Mouse (Mus musculus) midbrain, postnatal 0 days (tissue): ENCODE results near the gene Adad2. TPM values are rescaled to one million over a fixed set of nuclear protein-coding genes. Genes with fewer than 3 reads are reported as not detected.
A peak's percentile ranks its signal among the peaks of the same experiment; 100 is the strongest.

ENCODE experiments used
- ATAC-seq: fragments of 200-750 bp; cut with Nextera tagmentation; 2 replicates; pipeline ENCODE4 v1.8.0; 2017; ENCODE audit warnings: moderate number of reproducible peaks, mild to moderate bottlenecking, moderate TSS enrichment, moderate library complexity; ENCODE audit not compliant: low FRiP score
- DNase-seq: peaks from one replicate; pipeline ENCODE4 v3.0.0-alpha.2; 2015; ENCODE audit warnings: low spot score
- H3K27ac ChIP-seq: fragments of 300-500 bp; sonication (generic); 2 replicates; pipeline ENCODE4 v1.5.1; 2014; ENCODE audit warnings: low read depth, mild to moderate bottlenecking, low read length, mixed read lengths
- H3K27me3 ChIP-seq: fragments of 300-500 bp; sonication (generic); 2 replicates; pipeline ENCODE4 v1.6.1; 2014; ENCODE audit warnings: low read length, control low read depth, mixed read lengths; ENCODE audit not compliant: insufficient read depth
- H3K36me3 ChIP-seq: fragments of 300-500 bp; sonication (generic); 2 replicates; pipeline ENCODE4 v1.6.1; 2014; ENCODE audit warnings: low read length, control low read depth, mixed read lengths; ENCODE audit not compliant: insufficient read depth
- H3K4me1 ChIP-seq: fragments of 300-500 bp; sonication (generic); 2 replicates; pipeline ENCODE4 v1.6.1; 2014; ENCODE audit warnings: mild to moderate bottlenecking, control low read depth, antibody characterized with exemption, low read length, mixed read lengths; ENCODE audit not compliant: insufficient read depth
- H3K4me2 ChIP-seq: fragments of 300-500 bp; sonication (generic); 2 replicates; pipeline ENCODE4 v1.6.1; 2014; ENCODE audit warnings: low read depth, mild to moderate bottlenecking, low read length, mixed read lengths; ENCODE audit not compliant: poor library complexity, severe bottlenecking
- H3K4me3 ChIP-seq: fragments of 300-500 bp; sonication (generic); 2 replicates; pipeline ENCODE4 v1.5.1; 2014; ENCODE audit warnings: low read depth, mild to moderate bottlenecking, low read length, moderate library complexity
- H3K9ac ChIP-seq: fragments of 300-500 bp; sonication (generic); replicated peaks from 2 replicates; pipeline ENCODE4 v1.6.1; 2014; ENCODE audit warnings: mild to moderate bottlenecking, low read length, moderate library complexity, mixed read lengths; ENCODE audit not compliant: poor library complexity, severe bottlenecking
- H3K9me3 ChIP-seq: fragments of 300-500 bp; sonication (generic); 2 replicates; pipeline ENCODE4 v1.6.1; 2016; ENCODE audit warnings: low read length, control low read depth
- CTCF ChIP-seq: IDR thresholded peaks from 2 replicates; pipeline ENCODE4 v1.5.1; 2016; ENCODE audit warnings: antibody characterized with exemption, mild to moderate bottlenecking
- WGBS: fragments of 180-500 bp; shearing (Covaris S2); extraction: QIAGEN DNeasy Blood & Tissue Kit; methylation state at CpG from one replicate; pipeline ENCODE4 v1.1.7; 2014; 5-methylcytosine and 5-hydroxymethylcytosine counted together
- polyA plus RNA-seq: library from polyadenylated mRNA; unstranded; fragments of >200 nt; fragmentation: Nextera tagmentation; extraction: Ambion mirVana; gene quantifications from 2 replicates; pipeline ENCODE4 v1.2.1, GENCODE M21; 2015
- total RNA-seq: library from RNA; depleted of rRNA; stranded (reverse); fragments of >200 nt; gene quantifications from 2 replicates; pipeline ENCODE4 v1.2.3, GENCODE M21; 2014

Adad2 gene
- total and polyA plus RNA-seq, 2 experiments from 2014 or later = 0.23 to 0.33 TPM

- Histone ChIP-seq H3K9ac (peak overlapping the region; percentile 74; the same call in 1 of the 2 replicates), H3K4me3 (peak overlapping the region; percentile 64; the same call in 1 of the 2 replicates), H3K4me1 (peaks cover 10% of the 10 kb centered on the region), H3K4me2 (peak overlapping the region; percentile 87), H3K9me3 (no peaks in the 10 kb centered on the region), H3K27ac (no peak overlapping the region), H3K36me3 (peaks cover 38% of the 10 kb centered on the region), H3K27me3 (no peaks in the 10 kb centered on the region)
- no peak for ATAC-seq
- TF ChIP-seq CTCF = no peak
- WGBS = 92% methylated on average over 4 of the region's 4 CpGs
- DNase-seq = no peak
Measured at GRCm38 (mm10) chr8:119603771-119604170, 8.8 kb upstream of the Adad2 start.

- peak overlapping the region; percentile 64 for H3K4me3 ChIP-seq
- H3K36me3 ChIP-seq = peaks cover 32% of the 10 kb centered on the region
- ATAC-seq (no peak), DNase-seq (no peak)
- H3K27ac ChIP-seq = 0 out of 2 replicates have a peak overlapping the region, but pooled peaks have one; percentile 55
- H3K27me3 ChIP-seq = no peaks in the 10 kb centered on the region
- 41% methylated on average over 12 of the region's 12 CpGs for WGBS
- no peaks in the 10 kb centered on the region for H3K9me3 ChIP-seq
- peaks cover 10% of the 10 kb centered on the region for H3K4me1 ChIP-seq
- H3K9ac ChIP-seq = peak overlapping the region; percentile 74
- TF ChIP-seq CTCF = no peak
- peak overlapping the region; percentile 87 for H3K4me2 ChIP-seq
Measured at GRCm38 (mm10) chr8:119604398-119604803, 8.1 kb upstream of the Adad2 start.

GRCm38 (mm10) chr8:119604996-119605395, 7.6 kb upstream of the Adad2 start, which contains the start of gene Taf1c:
Taf1c (minus strand) TSS chr8:119605222.
- peaks cover 10% of the 10 kb centered on the region for H3K4me1 ChIP-seq

GRCm38 (mm10) chr8:119606224-119606623, 6.3 kb upstream of the Adad2 start:
- no peak for DNase-seq
- H3K27me3 ChIP-seq = no peaks in the 10 kb centered on the region
- WGBS = 77% methylated on average over 2 of the region's 2 CpGs

More at GRCm38 (mm10) chr8:119604996-119605395, 7.6 kb upstream of the Adad2 start, which contains the start of gene Taf1c:
- peak; percentile 78 for ATAC-seq
- peak; percentile 95 for DNase-seq
- H3K4me3 ChIP-seq = peak within 1 kb of the TSS; percentile 64
- no peaks in the 10 kb centered on the region for H3K27me3 ChIP-seq
- peak within 1 kb of the TSS; percentile 87 for H3K4me2 ChIP-seq
- H3K9ac ChIP-seq = peak within 1 kb of the TSS; percentile 74
- peak within 1 kb of the TSS; percentile 55; the same call in 1 of the 2 replicates for H3K27ac ChIP-seq
- peaks cover 27% of the 10 kb centered on the region for H3K36me3 ChIP-seq
- WGBS = under 1% methylated on average over 23 of the region's 23 CpGs
- TF ChIP-seq CTCF = peak; percentile 94
- no peaks in the 10 kb centered on the region for H3K9me3 ChIP-seq

GRCm38 (mm10) chr8:119615096-119615495, 2.5 kb downstream of the Adad2 start:
- Histone ChIP-seq H3K27me3 (no peaks in the 10 kb centered on the region), H3K27ac (no peak overlapping the region), H3K4me3 (no peak overlapping the region), H3K36me3 (no peaks in the 10 kb centered on the region), H3K9ac (no peak overlapping the region), H3K4me1 (no peaks in the 10 kb centered on the region), H3K4me2 (no peak overlapping the region), H3K9me3 (no peaks in the 10 kb centered on the region)
- no peak for ATAC-seq
- WGBS = 76% methylated on average over 14 of the region's 14 CpGs
- DNase-seq = no peak
- no peak for TF ChIP-seq CTCF

More at GRCm38 (mm10) chr8:119606224-119606623, 6.3 kb upstream of the Adad2 start:
- H3K36me3 ChIP-seq = peaks cover 15% of the 10 kb centered on the region
- ATAC-seq = no peak
- peaks cover 10% of the 10 kb centered on the region for H3K4me1 ChIP-seq
- H3K4me2 ChIP-seq = no peak overlapping the region
- H3K27ac ChIP-seq = no peak overlapping the region
- no peaks in the 10 kb centered on the region for H3K9me3 ChIP-seq
- peak; percentile 44 for TF ChIP-seq CTCF
- H3K4me3 ChIP-seq = no peak overlapping the region
- H3K9ac ChIP-seq = no peak overlapping the region

- Histone ChIP-seq H3K4me2 (no peak overlapping the region), H3K4me3 (no peak overlapping the region), H3K4me1 (no peaks in the 10 kb centered on the region), H3K9me3 (no peaks in the 10 kb centered on the region), H3K36me3 (no peaks in the 10 kb centered on the region), H3K27ac (no peak overlapping the region), H3K9ac (no peak overlapping the region), H3K27me3 (no peaks in the 10 kb centered on the region)
- ATAC-seq (no peak), DNase-seq (no peak)
- no peak for TF ChIP-seq CTCF
- 70% methylated on average over 7 of the region's 7 CpGs for WGBS
Measured at GRCm38 (mm10) chr8:119616358-119616757, 3.8 kb downstream of the Adad2 start.
